ENCODE assay signal across 9 mouse cellular contexts in genomic region chr9:75760075-75760474, GRCm38 (mm10). TPM values are rescaled to one million over a fixed set of nuclear protein-coding genes. Genes with fewer than 3 reads are reported as not detected.
DNase-seq lines count a peak whose midpoint lies in the region; ATAC-seq and TF ChIP-seq lines count a peak whose summit lies in the region.
"Had no signal": no experiment of that assay in that cellular context is flagged by ENCODE, and none has a peak within 500 bp of the region (broad histone marks: within the 10 kb centered on the region; RNA-seq: fewer than 3 reads in every experiment).

No protein-coding gene starts in this region.

- H3K4me3 ChIP-seq in liver, embryonic 14.5 days (ENCODE audit: insufficient read depth in 1 of 2, low read depth in 2 of 2, low read length in 2 of 2): no peak overlapping the region
- H3K4me3 ChIP-seq in E14TG2a.4 (replicated peaks; ENCODE audit: low read length): no peak overlapping the region
- H3K4me3 ChIP-seq in cortical plate, adult 2 months (ENCODE audit: insufficient read depth, low read length): no peak overlapping the region
- no peak overlapping the region for H3K4me3 ChIP-seq in intestine, embryonic 15.5 days (replicated peaks)
- H3K4me3 ChIP-seq: erythroblast, embryonic 14.5 days had no signal

- H3K9me3 ChIP-seq in liver, embryonic 14.5 days (ENCODE audit: control insufficient read depth, low read length): no peaks in the 10 kb centered on the region
- H3K9me3 ChIP-seq in E14TG2a.4 (ENCODE audit: low read length): no peaks in the 10 kb centered on the region
- H3K9me3 ChIP-seq in intestine, embryonic 15.5 days: no peaks in the 10 kb centered on the region

- H3K9ac ChIP-seq in liver, embryonic 14.5 days (replicated peaks): no peak overlapping the region
- no peak overlapping the region for H3K9ac ChIP-seq in intestine, embryonic 15.5 days

- TF ChIP-seq POLR2A in cortical plate, adult 2 months (IDR thresholded peaks at IDR 0.05; ENCODE audit: extremely low read depth, insufficient read depth, low read length): no peak

- no peak overlapping the region for H3K4me2 ChIP-seq in liver, embryonic 14.5 days (ENCODE audit: low read depth)
- no peak overlapping the region for H3K4me2 ChIP-seq in intestine, embryonic 15.5 days (replicated peaks)

- ATAC-seq in frontal cortex, adult (ENCODE audit: low TSS enrichment): 0 out of 2 replicates have a peak, but pooled peaks have one; percentile 62
- ATAC-seq in liver, embryonic 14.5 days (ENCODE audit: insufficient read depth): no peak
- ATAC-seq in activated CD4-positive, CD25-positive, alpha-beta regulatory T cell, adult 4 months: no peak
- no peak for ATAC-seq in intestine, embryonic 15.5 days

- 12% methylated on average over 5 of the region's 5 CpGs for WGBS in liver, embryonic 14.5 days (ENCODE audit: insufficient replicate concordance)
- 37% methylated on average over 5 of the region's 5 CpGs for WGBS in intestine, embryonic 15.5 days

- no peak for DNase-seq in frontal cortex, postnatal 10 days (ENCODE audit: low spot score in 2 of 2)
- no peak for DNase-seq in liver, embryonic 14.5 days (ENCODE audit: low read depth in 3 of 3, low spot score in 3 of 3)
- no peak for DNase-seq in liver

- H3K27ac ChIP-seq in liver, embryonic 14.5 days: no peak overlapping the region
- no peak overlapping the region for H3K27ac ChIP-seq in cortical plate, adult 2 months (ENCODE audit: insufficient read depth, low read length)
- H3K27ac ChIP-seq in intestine, embryonic 15.5 days: no peak overlapping the region

- TF ChIP-seq EP300 in liver, embryonic 14.5 days (IDR thresholded peaks at IDR 0.05; ENCODE audit: low read depth): no peak

- no peaks in the 10 kb centered on the region for H3K27me3 ChIP-seq in liver, embryonic 14.5 days (ENCODE audit: control insufficient read depth, insufficient read depth, low read length)
- no peaks in the 10 kb centered on the region for H3K27me3 ChIP-seq in E14TG2a.4 (ENCODE audit: insufficient read depth, low read length)
- H3K27me3 ChIP-seq in intestine, embryonic 15.5 days (replicated peaks): no peaks in the 10 kb centered on the region

- H3K4me1 ChIP-seq in liver, embryonic 14.5 days (replicated peaks; ENCODE audit: control insufficient read depth in 2 of 2, insufficient read depth in 2 of 2, low read length in 1 of 2): no peaks in the 10 kb centered on the region
- no peaks in the 10 kb centered on the region for H3K4me1 ChIP-seq in E14TG2a.4 (replicated peaks; ENCODE audit: low read depth, low read length)
- H3K4me1 ChIP-seq in cortical plate, adult 2 months (ENCODE audit: control insufficient read depth, insufficient read depth, low read length): no peaks in the 10 kb centered on the region
- no peaks in the 10 kb centered on the region for H3K4me1 ChIP-seq in intestine, embryonic 15.5 days (replicated peaks)

- no peaks in the 10 kb centered on the region for H3K36me3 ChIP-seq in liver, embryonic 14.5 days (replicated peaks; ENCODE audit: control insufficient read depth, insufficient read depth, low read depth)
- no peaks in the 10 kb centered on the region for H3K36me3 ChIP-seq in E14TG2a.4 (ENCODE audit: insufficient read depth, low read length)
- H3K36me3 ChIP-seq in intestine, embryonic 15.5 days: no peaks in the 10 kb centered on the region

- peak; percentile 43; the same call in 1 of the 2 replicates for TF ChIP-seq CTCF in liver, embryonic 14.5 days (IDR thresholded peaks at IDR 0.05; ENCODE audit: low read depth)
- peak; percentile 47 for TF ChIP-seq CTCF in E14TG2a.4 (conservative IDR thresholded peaks at IDR 0.05; ENCODE audit: low read length)
- TF ChIP-seq CTCF in cortical plate, adult 2 months (IDR thresholded peaks at IDR 0.05; ENCODE audit: extremely low read depth, insufficient read depth, low read length): peak; percentile 39; the same call in 1 of the 2 replicates

RNA-seq across cellular contexts. Expression of gene Bmp5, which starts 15.1 kb away (rescaled TPM):
- polyA plus RNA-seq in liver, embryonic 14.5 days (2012; rRNA removed): 0.94 and 1.7 TPM in 2 replicates
- 1.2 and 1.3 TPM in 2 replicates for polyA plus RNA-seq in liver, embryonic 14.5 days (2014; fragmentation: Nextera tagmentation; extraction: Ambion mirVana)
- 0.95 and 1.4 TPM in 2 replicates for polyA plus RNA-seq in cortical plate, adult 2 months (2012; rRNA removed)
- under 1 TPM in 1 of 2 experiments, not detected in 1; 0.34 TPM for polyA plus RNA-seq in activated CD4-positive, CD25-positive, alpha-beta regulatory T cell, adult 4 months (2017; shearing (Covaris generic))
- 8.6 and 9.0 TPM in 2 replicates for polyA plus RNA-seq in intestine, embryonic 15.5 days (2015; fragmentation: Nextera tagmentation; extraction: Ambion mirVana)
- polyA plus RNA-seq: erythroblast, embryonic 14.5 days had no signal
